ENCODE assay signal across 13 mouse cellular contexts in the genomic region with DNA sequence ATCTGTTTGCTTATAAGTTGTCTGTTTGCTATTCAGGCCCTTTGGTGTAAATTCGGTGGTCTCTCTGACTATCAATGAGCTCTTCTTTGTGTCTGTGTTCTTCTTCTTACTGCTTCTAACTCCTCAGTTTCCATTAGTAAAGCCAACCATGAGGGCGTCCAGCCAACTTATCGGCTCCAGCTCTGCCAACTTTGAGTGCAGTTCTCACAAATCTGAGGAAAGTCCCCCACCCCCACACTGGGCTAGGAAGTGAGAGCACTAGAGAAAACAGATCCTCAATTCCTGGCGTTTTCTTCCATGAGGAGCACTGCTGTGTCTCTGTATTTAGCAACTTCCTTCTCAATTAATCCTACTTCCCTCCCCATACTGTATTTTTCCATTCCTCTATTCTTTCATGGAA. TPM values are rescaled to one million over a fixed set of nuclear protein-coding genes. Genes with fewer than 3 reads are reported as not detected.
DNase-seq lines count a peak whose midpoint lies in the region; ATAC-seq lines count a peak whose summit lies in the region.
"Had no signal": no experiment of that assay in that cellular context is flagged by ENCODE, and none has a peak within 500 bp of the region (broad histone marks: within the 10 kb centered on the region; RNA-seq: fewer than 3 reads in every experiment).

No protein-coding gene starts in this region.

- intact Hi-C loops in left cerebral cortex, postnatal 10 days (cut with DNase I), result loop anchor here (5.0 kb wide), 1 partner anchor 176 kb away; no protein-coding TSS in a partner anchor

- no peak overlapping the region for H3K4me3 ChIP-seq in forebrain, embryonic 14.5 days (ENCODE audit: low read depth, low read length)
- no peak overlapping the region for H3K4me3 ChIP-seq in forebrain, embryonic 12.5 days (replicated peaks)
- H3K4me3 ChIP-seq: embryonic facial prominence, embryonic 13.5 days; limb, embryonic 13.5 days had no signal

- peak overlapping the region; percentile 12; the same call in 1 of the 2 replicates for H3K4me2 ChIP-seq in forebrain, embryonic 14.5 days (ENCODE audit: low read length)
- H3K4me2 ChIP-seq in forebrain, embryonic 12.5 days, result no peak overlapping the region
- H3K4me2 ChIP-seq: limb, embryonic 13.5 days had no signal

- no peaks in the 10 kb centered on the region for H3K27me3 ChIP-seq in forebrain, embryonic 14.5 days (replicated peaks; ENCODE audit: control insufficient read depth, insufficient read depth, low read length)
- no peaks in the 10 kb centered on the region for H3K27me3 ChIP-seq in forebrain, embryonic 12.5 days
- H3K27me3 ChIP-seq: embryonic facial prominence, embryonic 13.5 days; limb, embryonic 13.5 days had no signal

- no peak for ATAC-seq in forebrain, embryonic 14.5 days
- ATAC-seq in forebrain, embryonic 12.5 days (ENCODE audit: low FRiP score), result no peak
- ATAC-seq in megakaryocyte-erythroid progenitor cell, adult 5-6 weeks (replicated peaks; ENCODE audit: low FRiP score, low TSS enrichment, poor library complexity, severe bottlenecking), result no peak

- WGBS in forebrain, embryonic 14.5 days, result 62% methylated on average over 4 of the region's 4 CpGs
- WGBS in forebrain, embryonic 12.5 days, result 88% methylated on average over 4 of the region's 4 CpGs

- peaks cover 5% of the 10 kb centered on the region; the same call in 1 of the 2 replicates for H3K4me1 ChIP-seq in forebrain, embryonic 14.5 days (ENCODE audit: control insufficient read depth, insufficient read depth, low read length)
- H3K4me1 ChIP-seq in forebrain, embryonic 12.5 days, result no peaks in the 10 kb centered on the region; the same call in 1 of the 2 replicates

- H3K9me3 ChIP-seq in forebrain, embryonic 14.5 days (replicated peaks; ENCODE audit: control insufficient read depth, low read length), result no peaks in the 10 kb centered on the region
- H3K9me3 ChIP-seq in forebrain, embryonic 12.5 days, result no peaks in the 10 kb centered on the region
- H3K9me3 ChIP-seq: embryonic facial prominence, embryonic 13.5 days; limb, embryonic 13.5 days had no signal

- DNase-seq in forebrain, embryonic 14.5 days (ENCODE audit: low spot score), result peak; percentile 74
- DNase-seq in 3T3-L1 (ENCODE audit: low read depth, low spot score) (peak; percentile 23), liver (no peak)
- peak; percentile 60 to 66 for DNase-seq in cerebellum, postnatal 14 days
- DNase-seq in left cerebral cortex, postnatal 10 days (ENCODE audit: extremely low spot score in 1 of 2, low spot score in 2 of 2), result peak; percentile 62 to 67
- no peak for DNase-seq in gastrocnemius, postnatal 25 days
- DNase-seq: heart, adult 18-20 months; kidney, adult 11 months had no signal

- H3K36me3 ChIP-seq in forebrain, embryonic 14.5 days (ENCODE audit: control insufficient read depth, insufficient read depth, low read length), result no peaks in the 10 kb centered on the region; the same call in 1 of the 2 replicates
- H3K36me3 ChIP-seq in forebrain, embryonic 12.5 days (replicated peaks), result peaks cover 8% of the 10 kb centered on the region; the same call in 1 of the 2 replicates

- H3K27ac ChIP-seq in forebrain, embryonic 14.5 days (ENCODE audit: low read depth, low read length), result no peak overlapping the region
- H3K27ac ChIP-seq in forebrain, embryonic 12.5 days, result no peak overlapping the region
- H3K27ac ChIP-seq: embryonic facial prominence, embryonic 13.5 days; limb, embryonic 13.5 days; macrophage had no signal

- H3K9ac ChIP-seq in forebrain, embryonic 14.5 days (ENCODE audit: low read length), result no peak overlapping the region
- no peak overlapping the region for H3K9ac ChIP-seq in forebrain, embryonic 12.5 days
- H3K9ac ChIP-seq: embryonic facial prominence, embryonic 13.5 days; limb, embryonic 13.5 days had no signal

RNA-seq across cellular contexts. Expression of gene Slc1a3, which starts 4.4 kb away (rescaled TPM):
- 102 and 128 TPM in 2 replicates for polyA plus RNA-seq in forebrain, embryonic 14.5 days (2014; fragmentation: Nextera tagmentation; extraction: Ambion mirVana)
- 63.9 and 75.1 TPM in 2 replicates for polyA plus RNA-seq in forebrain, embryonic 12.5 days (2016; fragmentation: Nextera tagmentation; extraction: Ambion mirVana)
- total RNA-seq in left cerebral cortex, postnatal 10 days (2021), result 100 to 1,000 TPM; 295 to 305 TPM
- total RNA-seq in megakaryocyte-erythroid progenitor cell, adult 5-6 weeks (2014; fragmentation: Nextera tagmentation), result 0.22 TPM in 1 of 2 replicates, not detected in the other
- total RNA-seq in megakaryocyte-erythroid progenitor cell, adult 5-6 weeks (2017), result 3.1 TPM in 1 of 2 replicates, not detected in the other
- 1 to 10 TPM; 1.4 to 6.4 TPM for total RNA-seq in gastrocnemius, postnatal 25 days (2021)

Comparison
In these comparisons a context has a peak if more than half of its experiments do, and no peak if none do; other contexts are left out.
1. DNase-seq: peak in forebrain, embryonic 14.5 days (single experiment), 3T3-L1 (single experiment), cerebellum, postnatal 14 days (2 of 2) and left cerebral cortex, postnatal 10 days (2 of 2); none in gastrocnemius, postnatal 25 days (single experiment) and liver (single experiment).
2. RNA of gene Slc1a3, which starts 4.4 kb away (total RNA-seq): 295 to 305 TPM in left cerebral cortex, postnatal 10 days; 1.4 to 6.4 TPM in gastrocnemius, postnatal 25 days and 0.22 to 3.1 TPM in megakaryocyte-erythroid progenitor cell, adult 5-6 weeks; every median in the first group is over 10 times any median in the second.